Mouse (Mus musculus) thymus, adult 2 months (tissue): ENCODE measurements around the gene Chn2.

Source experiments
- CTCF ChIP-seq: fragments of 200-500 bp; IDR thresholded peaks from 2 replicates; pipeline ENCODE4 v1.5.1; 2012; ENCODE audit warnings: mild to moderate bottlenecking, control low read depth, low read length, moderate library complexity, borderline replicate concordance; ENCODE audit not compliant: control insufficient read depth, poor library complexity, insufficient read depth; ENCODE audit errors: extremely low read depth
- POLR2A ChIP-seq: fragments of 200-500 bp; IDR thresholded peaks from 2 replicates; pipeline ENCODE4 v1.6.1; 2012; ENCODE audit warnings: mild to moderate bottlenecking, low read length, control low read depth, moderate library complexity; ENCODE audit not compliant: control insufficient read depth, poor library complexity, insufficient read depth; ENCODE audit errors: extremely low read depth

- no peak for TF ChIP-seq CTCF
- no peak for TF ChIP-seq POLR2A
Measured at GRCm38 (mm10) chr6:54119461-54119860, 80.1 kb downstream of the Chn2 start.
